Mouse (Mus musculus) heart, embryonic 14.5 days (tissue): Measurements from ENCODE around the gene Iqch. TPM values are rescaled to one million over a fixed set of nuclear protein-coding genes. Genes with fewer than 3 reads are reported as not detected.

Experiments used
- ATAC-seq: fragments of 200-750 bp; cut with Nextera tagmentation; 2 replicates; pipeline ENCODE4 v1.8.0; 2017; ENCODE audit warnings: low read depth, moderate TSS enrichment; ENCODE audit not compliant: insufficient number of reproducible peaks, insufficient read depth, low FRiP score
- H3K27ac ChIP-seq, 2 experiments: fragments of 200-500 bp in 1 of 2; fragments of 300-500 bp in 1 of 2; sonication (generic) in 1 of 2; replicated peaks in 1 of 2; 2 replicates each; pipeline ENCODE4 v1.5.1; 2012 to 2014; ENCODE audit warnings: low read depth in 2 of 2, low read length in 2 of 2, control low read depth in 1 of 2, mild to moderate bottlenecking in 1 of 2, mixed read lengths in 1 of 2; ENCODE audit not compliant: control insufficient read depth in 1 of 2, insufficient read depth in 1 of 2
- H3K27me3 ChIP-seq: fragments of 300-500 bp; sonication (generic); 2 replicates; pipeline ENCODE4 v1.6.1; 2014; ENCODE audit warnings: mild to moderate bottlenecking, low read length, control low read depth; ENCODE audit not compliant: control insufficient read depth, insufficient read depth
- H3K36me3 ChIP-seq: fragments of 300-500 bp; sonication (generic); 2 replicates; pipeline ENCODE4 v1.6.1; 2014; ENCODE audit warnings: mild to moderate bottlenecking, control low read depth, low read length, mixed read lengths; ENCODE audit not compliant: control insufficient read depth, insufficient read depth
- H3K4me1 ChIP-seq, 2 experiments: fragments of 200-500 bp in 1 of 2; fragments of 300-500 bp in 1 of 2; sonication (generic) in 1 of 2; 2 replicates each; pipeline ENCODE4 v1.6.1; 2012 to 2014; ENCODE audit warnings: low read length in 2 of 2, control low read depth in 1 of 2, mixed read lengths in 1 of 2; ENCODE audit not compliant: control insufficient read depth in 2 of 2, insufficient read depth in 2 of 2
- H3K4me2 ChIP-seq: fragments of 300-500 bp; sonication (generic); 2 replicates; pipeline ENCODE4 v1.6.1; 2014; ENCODE audit warnings: mild to moderate bottlenecking, low read length
- H3K4me3 ChIP-seq, 2 experiments: fragments of 200-500 bp in 1 of 2; fragments of 300-500 bp in 1 of 2; sonication (generic) in 1 of 2; 2 replicates each; pipeline ENCODE4 v1.5.1; 2012 to 2014; ENCODE audit warnings: low read length in 2 of 2, mild to moderate bottlenecking in 2 of 2, control low read depth in 1 of 2, low read depth in 1 of 2, moderate library complexity in 1 of 2; ENCODE audit not compliant: control insufficient read depth in 1 of 2, insufficient read depth in 1 of 2
- H3K9ac ChIP-seq: fragments of 300-500 bp; sonication (generic); 2 replicates; pipeline ENCODE4 v1.6.1; 2014; ENCODE audit warnings: mild to moderate bottlenecking, low read length
- H3K9me3 ChIP-seq: fragments of 300-500 bp; sonication (generic); 2 replicates; pipeline ENCODE4 v1.6.1; 2016; ENCODE audit warnings: low read length, control low read depth; ENCODE audit not compliant: control insufficient read depth
- WGBS: fragments of 180-500 bp; shearing (Covaris S2); extraction: QIAGEN DNeasy Blood & Tissue Kit; methylation state at CpG from one replicate; pipeline ENCODE4 v1.1.7; 2014; 5-methylcytosine and 5-hydroxymethylcytosine counted together
- polyA plus RNA-seq: library from polyadenylated mRNA; unstranded; fragments of >200 nt; fragmentation: Nextera tagmentation; extraction: Ambion mirVana; gene quantifications from 2 replicates; pipeline ENCODE4 v1.2.1, GENCODE M21; 2014

The Iqch gene
- polyA plus RNA-seq, 1 experiment from 2014 or later, result not detected

GRCm38 (mm10) chr9:63443695-63444094, 158.6 kb downstream of the Iqch start:
- Histone ChIP-seq H3K9ac (no peak overlapping the region), H3K4me2 (peak overlapping the region; percentile 53), H3K36me3 (no peaks in the 10 kb centered on the region), H3K4me1 (peaks cover 4 to 5% of the 10 kb centered on the region in 2 experiments; a peak in 2 of 4 replicates), H3K27ac (no peak overlapping the region), H3K9me3 (no peaks in the 10 kb centered on the region), H3K4me3 (peak overlapping the region in 1 of 2 experiments; percentile 2; a peak in 1 of 4 replicates), H3K27me3 (no peaks in the 10 kb centered on the region)
- no peak for ATAC-seq
- WGBS, result 38% methylated on average over 6 of the region's 6 CpGs

GRCm38 (mm10) chr9:63430652-63431051, 171.6 kb downstream of the Iqch start:
- Histone ChIP-seq H3K27ac (no peak overlapping the region), H3K36me3 (no peaks in the 10 kb centered on the region), H3K4me2 (no peak overlapping the region), H3K9me3 (no peaks in the 10 kb centered on the region), H3K4me3 (no peak overlapping the region), H3K4me1 (no peaks in the 10 kb centered on the region), H3K27me3 (no peaks in the 10 kb centered on the region), H3K9ac (no peak overlapping the region)
- ATAC-seq, result no peak
- 68% methylated on average over 1 of the region's 1 CpGs for WGBS

- no peak overlapping the region for H3K9ac ChIP-seq
- ATAC-seq, result no peak
These were observed 181.1 kb downstream of the Iqch start for GRCm38 (mm10) chr9:63421096-63421736.

GRCm38 (mm10) chr9:63420396-63420795, 181.9 kb downstream of the Iqch start:
- no peak overlapping the region for H3K9ac ChIP-seq
- no peaks in the 10 kb centered on the region for H3K36me3 ChIP-seq
- H3K9me3 ChIP-seq, result no peaks in the 10 kb centered on the region
- H3K27ac ChIP-seq, result no peak overlapping the region
- H3K4me2 ChIP-seq, result no peak overlapping the region
- WGBS, result 60% methylated on average over 6 of the region's 6 CpGs
- ATAC-seq, result no peak
- no peaks in the 10 kb centered on the region for H3K4me1 ChIP-seq
- no peaks in the 10 kb centered on the region for H3K27me3 ChIP-seq
- H3K4me3 ChIP-seq, result no peak overlapping the region

More at GRCm38 (mm10) chr9:63421096-63421736, 181.1 kb downstream of the Iqch start:
- Histone ChIP-seq H3K4me1 (no peaks in the 10 kb centered on the region), H3K27ac (no peak overlapping the region), H3K36me3 (no peaks in the 10 kb centered on the region), H3K9me3 (no peaks in the 10 kb centered on the region), H3K4me2 (no peak overlapping the region), H3K27me3 (no peaks in the 10 kb centered on the region), H3K4me3 (no peak overlapping the region)
- 63% methylated on average over 9 of the region's 9 CpGs for WGBS

GRCm38 (mm10) chr9:63400176-63400575, 202.1 kb downstream of the Iqch start:
- Histone ChIP-seq H3K4me3 (no peak overlapping the region), H3K27me3 (no peaks in the 10 kb centered on the region), H3K4me1 (peaks cover 5 to 15% of the 10 kb centered on the region in 2 experiments; a peak in 3 of 4 replicates), H3K27ac (no peak overlapping the region), H3K9ac (no peak overlapping the region), H3K9me3 (no peaks in the 10 kb centered on the region), H3K36me3 (no peaks in the 10 kb centered on the region), H3K4me2 (no peak overlapping the region)
- WGBS, result 76% methylated on average over 1 of the region's 1 CpGs
- no peak for ATAC-seq

GRCm38 (mm10) chr9:63399463-63399815, 202.9 kb downstream of the Iqch start:
- 2% methylated on average over 8 of the region's 8 CpGs for WGBS

GRCm38 (mm10) chr9:63398611-63399462, 203.5 kb downstream of the Iqch start, which contains the start of gene 2300009A05Rik:
2300009A05Rik (minus strand) TSS chr9:63399246.
- under 1% methylated on average over 61 of the region's 74 CpGs for WGBS
- H3K27ac ChIP-seq, result peak within 1 kb of the TSS; percentile 95 to 97
- H3K9me3 ChIP-seq, result no peaks in the 10 kb centered on the region
- H3K4me2 ChIP-seq, result peak within 1 kb of the TSS; percentile 86
- H3K4me3 ChIP-seq, result peak within 1 kb of the TSS; percentile 86 to 89
- H3K36me3 ChIP-seq, result no peaks in the 10 kb centered on the region
- H3K9ac ChIP-seq, result peak within 1 kb of the TSS; percentile 93
- ATAC-seq, result peak; percentile 97
- H3K27me3 ChIP-seq, result no peaks in the 10 kb centered on the region
- H3K4me1 ChIP-seq, result peaks cover 5 to 15% of the 10 kb centered on the region in 2 experiments; a peak in 3 of 4 replicates

More at GRCm38 (mm10) chr9:63399463-63399815, 202.9 kb downstream of the Iqch start:
- Histone ChIP-seq H3K4me1 (peaks cover 5 to 15% of the 10 kb centered on the region in 2 experiments; a peak in 3 of 4 replicates), H3K4me2 (peak overlapping the region; percentile 86), H3K27me3 (no peaks in the 10 kb centered on the region), H3K27ac (peak overlapping the region; percentile 81 to 97), H3K9me3 (no peaks in the 10 kb centered on the region), H3K4me3 (peak overlapping the region; percentile 86 to 89), H3K9ac (peak overlapping the region; percentile 93), H3K36me3 (no peaks in the 10 kb centered on the region)
- peak; percentile 59; the same call in 1 of the 2 replicates for ATAC-seq
